Mouse (Mus musculus) limb, embryonic 12.5 days (tissue): ENCODE measurements around the gene Rtkn2. TPM values are rescaled to one million over a fixed set of nuclear protein-coding genes. Genes with fewer than 3 reads are reported as not detected.

Experiments used
- ATAC-seq: fragments of 200-750 bp; cut with Nextera tagmentation; 2 replicates; pipeline ENCODE4 v1.8.0; 2017; ENCODE audit warnings: low read depth, moderate TSS enrichment; ENCODE audit not compliant: insufficient number of reproducible peaks, insufficient read depth, low FRiP score, low TSS enrichment
- H3K27ac ChIP-seq: fragments of 300-500 bp; sonication (generic); 2 replicates; pipeline ENCODE4 v1.5.1; 2016; ENCODE audit warnings: mild to moderate bottlenecking, moderate library complexity
- H3K27me3 ChIP-seq: fragments of 300-500 bp; sonication (generic); 2 replicates; pipeline ENCODE4 v1.6.1; 2016; ENCODE audit warnings: mild to moderate bottlenecking, moderate library complexity
- H3K36me3 ChIP-seq: fragments of 300-500 bp; sonication (generic); 2 replicates; pipeline ENCODE4 v1.6.1; 2016; ENCODE audit warnings: mild to moderate bottlenecking, moderate library complexity
- H3K4me1 ChIP-seq: fragments of 300-500 bp; sonication (generic); replicated peaks from 2 replicates; pipeline ENCODE4 v1.6.1; 2016
- H3K4me2 ChIP-seq: fragments of 300-500 bp; sonication (generic); 2 replicates; pipeline ENCODE4 v1.6.1; 2016; ENCODE audit warnings: mild to moderate bottlenecking, moderate library complexity
- H3K4me3 ChIP-seq: fragments of 300-500 bp; sonication (generic); replicated peaks from 2 replicates; pipeline ENCODE4 v1.5.1; 2016; ENCODE audit warnings: mild to moderate bottlenecking
- H3K9ac ChIP-seq: fragments of 300-500 bp; sonication (generic); replicated peaks from 2 replicates; pipeline ENCODE4 v1.6.1; 2016; ENCODE audit warnings: mild to moderate bottlenecking, moderate library complexity
- H3K9me3 ChIP-seq: fragments of 300-500 bp; sonication (generic); 2 replicates; pipeline ENCODE4 v1.6.1; 2016; ENCODE audit warnings: mild to moderate bottlenecking, moderate library complexity
- WGBS: fragments of 180-500 bp; shearing (Covaris S2); methylation state at CpG from one replicate; pipeline ENCODE4 v1.1.7; 2016; 5-methylcytosine and 5-hydroxymethylcytosine counted together
- polyA plus RNA-seq: library from polyadenylated mRNA; unstranded; fragments of >200 nt; fragmentation: Nextera tagmentation; extraction: Ambion mirVana; gene quantifications from 2 replicates; pipeline ENCODE4 v1.2.1, GENCODE M21; 2016

Rtkn2 gene
- polyA plus RNA-seq, 1 experiment from 2014 or later, result 14.6 TPM

- H3K36me3 ChIP-seq, result peaks cover 41% of the 10 kb centered on the region
- peaks cover 30% of the 10 kb centered on the region for H3K4me1 ChIP-seq
- no peak; the same call in 1 of the 2 replicates for ATAC-seq
- peak overlapping the region; percentile 67 for H3K27ac ChIP-seq
- no peaks in the 10 kb centered on the region for H3K27me3 ChIP-seq
- no peaks in the 10 kb centered on the region for H3K9me3 ChIP-seq
- no peak overlapping the region for H3K4me3 ChIP-seq
- no peak overlapping the region for H3K9ac ChIP-seq
- H3K4me2 ChIP-seq, result no peak overlapping the region
- WGBS, result 43% methylated on average over 14 of the region's 14 CpGs
These were observed 125.8 kb downstream of the Rtkn2 start for GRCm38 (mm10) chr10:68104881-68105781.

GRCm38 (mm10) chr10:68106351-68106950, 127.1 kb downstream of the Rtkn2 start:
- peaks cover 30% of the 10 kb centered on the region for H3K4me1 ChIP-seq
- H3K36me3 ChIP-seq, result peaks cover 29% of the 10 kb centered on the region
- ATAC-seq, result no peak
- H3K4me3 ChIP-seq, result no peak overlapping the region
- no peak overlapping the region for H3K4me2 ChIP-seq
- H3K9me3 ChIP-seq, result no peaks in the 10 kb centered on the region
- WGBS, result 74% methylated on average over 9 of the region's 9 CpGs
- no peaks in the 10 kb centered on the region for H3K27me3 ChIP-seq
- no peak overlapping the region for H3K27ac ChIP-seq
- no peak overlapping the region for H3K9ac ChIP-seq

DNA sequence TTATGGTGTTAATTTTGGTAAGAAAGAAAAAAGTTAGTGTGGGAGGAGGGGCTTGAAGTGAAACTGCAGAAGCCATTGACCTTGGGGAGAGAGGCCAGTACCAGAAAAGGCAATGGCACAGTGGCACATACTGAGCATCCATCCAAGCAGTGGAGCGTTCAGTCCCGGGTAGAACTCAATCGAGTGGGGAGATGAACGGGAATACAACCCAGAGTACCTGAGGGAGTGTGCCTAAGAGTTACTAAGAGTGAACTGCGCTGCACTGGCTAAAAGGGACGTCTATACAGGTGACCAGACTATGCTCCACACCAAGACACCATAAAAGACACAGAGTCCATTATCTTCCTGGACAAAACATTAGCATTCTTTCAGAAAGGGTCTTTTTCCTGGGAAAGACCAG, 128.3 kb downstream of the Rtkn2 start:
- no peak overlapping the region for H3K4me3 ChIP-seq
- H3K27ac ChIP-seq, result no peak overlapping the region
- no peaks in the 10 kb centered on the region for H3K27me3 ChIP-seq
- H3K9me3 ChIP-seq, result no peaks in the 10 kb centered on the region
- peaks cover 19% of the 10 kb centered on the region; the same call in 1 of the 2 replicates for H3K36me3 ChIP-seq
- no peak overlapping the region for H3K9ac ChIP-seq
- 89% methylated on average over 6 of the region's 6 CpGs for WGBS
- H3K4me1 ChIP-seq, result peaks cover 34% of the 10 kb centered on the region
- H3K4me2 ChIP-seq, result no peak overlapping the region
- ATAC-seq, result no peak

Other genes with a start within 250 kb of the Rtkn2 start
- gene Zfp365, start 66.9 kb upstream of the Rtkn2 start, polyA plus RNA-seq, result 3.3 and 3.9 TPM in 2 replicates